Mouse (Mus musculus): Measurements from ENCODE around the gene Ncbp3.

GRCm38 (mm10) chr11:73008826-73009225, 38.8 kb upstream of the Ncbp3 start:
- TF ChIP-seq POLR2A (IDR thresholded peaks at IDR 0.05; ENCODE audit: low read depth, low read length) (no peak), CTCF (IDR thresholded peaks at IDR 0.05; ENCODE audit: extremely low read depth, insufficient read depth, insufficient read length, insufficient replicate concordance) (no peak)
